Mouse (Mus musculus) left cerebral cortex, postnatal 36 days (tissue): ENCODE data around the gene Snx27. TPM values are rescaled to one million over a fixed set of nuclear protein-coding genes. Genes with fewer than 3 reads are reported as not detected.

Experiments used
- DNase-seq, 2 experiments: peaks; one replicate each; pipeline ENCODE4 v3.0.0; 2021 to 2022; ENCODE audit warnings: low spot score in 2 of 2, mixed read lengths in 1 of 2
- intact Hi-C: fragments of 180-260 bp; cut with DNase I; formaldehyde crosslinking; loops from one replicate; pipeline ENCODE4 v1.15.1; 2025
- total RNA-seq, 2 experiments: library from RNA; stranded (reverse); gene quantifications; 2 replicates each; pipeline ENCODE4 v1.2.3; 2021

Snx27 gene
- total RNA-seq, 2 experiments from 2014 or later: 92.3 to 102 TPM

DNA sequence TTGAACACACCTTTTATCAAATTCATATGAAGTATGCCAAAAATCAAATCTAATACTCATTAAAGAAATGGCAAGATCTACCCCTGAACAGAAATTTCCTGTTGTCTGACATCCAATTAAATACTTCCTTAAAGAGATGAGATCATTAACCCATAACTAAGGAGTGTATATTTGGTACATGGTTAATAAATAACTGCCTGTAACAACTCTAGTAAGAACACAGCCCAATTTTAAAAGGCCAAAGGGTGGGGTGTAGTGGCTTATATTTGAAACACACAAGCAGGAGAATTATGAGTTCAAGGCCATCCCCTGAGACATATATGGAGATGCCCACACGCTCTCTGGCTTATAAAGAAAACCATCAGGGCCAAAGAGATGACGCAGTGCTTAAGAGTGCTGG is 133.1 kb downstream of the Snx27 start:
- intact Hi-C loops: loop anchor here (10.0 kb wide), 1 partner anchor 135 kb away; the partner anchor contains the start of gene Snx27
- no peak for DNase-seq

Other genes starting within 250 kb of the Snx27 start
- gene Them5, start 240.6 kb downstream of the Snx27 start, total RNA-seq: not detected
- gene C2cd4d, start 220.3 kb downstream of the Snx27 start, total RNA-seq: under 1 TPM; 0.32 to 0.82 TPM
- 1 to 10 TPM in 1 of 2 experiments, under 1 TPM in 1; 0.59 to 1.0 TPM for gene Rorc, start 209.9 kb downstream of the Snx27 start, total RNA-seq
- gene Lingo4, start 184.2 kb downstream of the Snx27 start, total RNA-seq: under 1 TPM; 0.72 to 0.97 TPM
- 10 to 100 TPM; 35.2 to 36.7 TPM for gene Tdrkh, start 169.4 kb downstream of the Snx27 start, total RNA-seq
- gene Mrpl9, start 139.4 kb downstream of the Snx27 start, total RNA-seq: 10 to 100 TPM; 34.1 to 42.3 TPM
- not detected for gene Oaz3, start 138.8 kb downstream of the Snx27 start, total RNA-seq
- gene Celf3, start 104.4 kb downstream of the Snx27 start, total RNA-seq: 100 to 1,000 TPM; 141 to 163 TPM
- gene Riiad1, start 102.4 kb downstream of the Snx27 start, total RNA-seq: 1 to 10 TPM; 4.5 to 5.7 TPM
- not detected for gene Gm10972, start 60.4 kb upstream of the Snx27 start, total RNA-seq
- gene Tuft1, start 76.2 kb upstream of the Snx27 start, total RNA-seq: 1 to 10 TPM; 1.2 to 1.3 TPM
- not detected for gene Selenbp2, start 110.8 kb upstream of the Snx27 start, total RNA-seq
- gene Cgn, start 203.8 kb upstream of the Snx27 start, total RNA-seq: 1 to 10 TPM; 2.9 to 4.0 TPM